Mouse (Mus musculus) forelimb bud, embryonic 11.5 days (tissue): Measurements from ENCODE around the gene Rab13.
A peak's percentile ranks its signal among the peaks of the same experiment; 100 is the strongest.

Experiments used
- DNase-seq: peaks from one replicate; pipeline ENCODE4 v3.0.0-alpha.2; 2012; ENCODE audit warnings: low read depth, low spot score

Rab13 gene

DNA sequence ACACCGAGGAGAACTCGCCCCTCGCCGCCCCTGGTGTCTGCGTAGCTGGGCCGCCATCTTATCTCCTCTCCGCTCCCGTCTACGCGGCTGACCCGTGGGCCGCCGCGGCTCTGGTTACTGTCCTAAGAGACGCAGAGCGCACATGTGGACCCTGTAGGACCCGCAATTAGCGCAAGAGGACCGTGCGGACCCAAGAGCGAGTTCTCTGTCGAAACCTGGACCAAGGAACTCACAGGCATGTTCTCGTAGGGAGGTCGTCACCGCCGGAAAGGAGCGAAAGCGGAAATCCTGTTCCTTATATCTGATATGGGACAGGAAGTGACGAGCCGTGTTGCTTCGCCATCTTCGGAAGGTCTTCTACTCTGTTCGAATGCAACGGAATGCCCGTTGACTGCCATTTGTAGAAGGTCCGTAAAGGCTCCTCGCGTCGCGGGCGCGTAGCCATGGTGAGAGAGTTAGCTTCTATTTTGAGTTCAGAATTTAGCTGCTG, at the start of gene Rab13, which contains the start of gene Rps27:
TSS of gene Rab13 (plus strand) at position 319 of the 490 bp plus-strand sequence.
TSS of gene Rps27 (minus strand) at position 275 of the 490 bp plus-strand sequence.
- peak; percentile 95 for DNase-seq

DNA sequence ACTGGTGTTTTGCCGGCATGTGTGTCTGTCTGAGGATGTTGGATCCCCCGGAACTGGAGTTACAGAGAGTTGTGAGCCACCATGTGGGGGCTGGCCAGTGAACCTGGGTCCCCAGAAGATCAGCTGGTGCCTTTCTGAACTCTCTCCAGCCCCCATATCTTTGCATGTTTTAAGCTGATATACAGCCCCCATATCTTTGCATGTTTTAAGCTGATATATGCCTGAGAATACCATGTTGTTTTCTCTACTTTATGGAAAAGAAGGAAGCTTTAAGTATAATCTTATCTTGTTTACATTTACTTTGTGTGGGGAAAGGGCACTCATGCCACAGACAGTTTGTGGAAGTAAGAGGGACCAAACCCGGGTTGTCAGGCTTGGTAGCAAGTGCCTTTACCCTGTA, 33.9 kb upstream of the Rab13 start:
- no peak for DNase-seq

DNA sequence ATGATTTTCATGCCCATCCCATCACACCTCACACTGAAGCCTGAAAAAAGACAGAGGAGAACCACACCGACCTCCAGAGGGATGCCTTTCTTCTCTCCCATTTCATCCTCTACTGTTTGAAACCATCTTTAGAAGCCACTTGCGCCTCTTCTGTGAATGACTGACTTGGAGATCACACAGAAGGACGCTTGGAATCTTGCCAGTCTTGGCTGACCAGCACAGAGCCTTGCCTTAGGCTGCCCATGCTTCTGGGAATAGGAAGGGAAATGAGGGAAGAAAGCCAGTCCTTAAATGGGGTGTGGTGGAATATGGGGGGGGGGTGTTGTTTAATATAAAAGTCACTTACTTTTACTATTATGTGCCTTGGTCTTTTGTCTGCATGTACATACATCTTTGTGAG, 29.9 kb upstream of the Rab13 start:
- no peak for DNase-seq

DNA sequence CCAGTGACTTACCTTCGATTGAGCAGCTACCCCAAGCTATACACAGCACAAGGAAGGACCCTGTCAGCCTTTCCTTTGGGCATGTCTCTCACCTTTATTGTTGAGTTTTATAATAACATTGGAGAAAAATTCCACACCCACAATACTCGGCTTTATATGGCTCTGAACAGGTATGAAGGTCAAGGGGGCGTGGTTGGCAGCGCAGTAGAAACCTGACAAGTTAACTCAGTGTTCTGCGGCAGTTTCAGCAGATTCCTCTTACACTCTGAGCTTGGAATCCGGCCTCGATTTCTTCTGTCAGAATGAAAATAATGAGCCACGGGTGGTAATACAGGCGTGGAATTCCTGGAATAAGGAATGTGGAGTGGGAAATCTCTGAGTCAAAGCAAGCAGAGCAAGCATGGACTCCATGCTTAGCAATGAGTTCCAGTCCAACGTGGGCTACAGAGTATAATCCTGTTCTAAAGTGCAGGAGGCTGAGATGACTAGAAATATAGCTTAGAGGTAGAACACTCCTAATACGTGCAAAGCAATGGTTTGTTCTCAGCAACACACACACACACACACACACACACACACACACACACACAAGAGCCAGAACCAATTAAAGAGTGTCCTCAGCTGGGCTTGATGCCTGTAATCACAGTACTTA, 22.5 kb upstream of the Rab13 start:
- no peak for DNase-seq

DNA sequence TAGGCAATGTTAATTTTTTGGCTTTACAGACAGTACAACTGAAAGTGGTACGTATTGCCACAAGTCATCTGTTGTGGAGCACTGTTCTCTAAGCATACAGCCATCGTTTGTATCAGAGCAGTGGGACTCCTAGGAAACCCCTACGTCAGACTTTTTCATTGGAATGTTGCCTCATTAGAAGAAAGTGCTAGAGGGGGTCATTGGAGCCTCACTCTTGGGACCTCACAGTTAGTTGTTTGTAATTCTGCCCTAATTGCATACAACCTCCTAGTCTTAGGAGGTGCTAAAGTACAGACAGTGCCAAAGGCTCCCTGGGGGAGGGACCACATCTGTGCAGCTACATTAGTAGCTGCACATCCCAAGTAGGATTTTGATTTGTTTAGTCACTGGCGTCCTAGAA, 18.7 kb upstream of the Rab13 start:
- DNase-seq = peak; percentile 60

DNA sequence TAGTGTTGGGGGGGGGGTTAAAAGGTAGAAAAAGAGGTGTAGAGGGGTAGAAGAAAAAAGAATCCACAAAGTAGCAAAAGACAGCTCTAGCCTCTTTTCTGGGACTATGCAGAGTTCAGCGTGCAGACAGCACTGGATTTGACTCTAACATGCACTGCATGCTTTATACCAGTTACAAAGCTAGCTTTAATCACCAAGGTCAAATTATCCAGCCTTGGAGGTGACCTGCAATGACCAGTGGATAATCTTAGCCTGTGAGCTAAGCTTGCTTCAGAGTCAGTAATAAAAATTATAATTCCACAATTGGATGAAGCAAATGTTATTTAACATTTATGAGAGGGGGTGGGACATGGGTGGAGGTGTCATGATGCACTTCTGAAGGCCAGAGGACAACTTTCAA, 17.9 kb upstream of the Rab13 start:
- DNase-seq = no peak

DNA sequence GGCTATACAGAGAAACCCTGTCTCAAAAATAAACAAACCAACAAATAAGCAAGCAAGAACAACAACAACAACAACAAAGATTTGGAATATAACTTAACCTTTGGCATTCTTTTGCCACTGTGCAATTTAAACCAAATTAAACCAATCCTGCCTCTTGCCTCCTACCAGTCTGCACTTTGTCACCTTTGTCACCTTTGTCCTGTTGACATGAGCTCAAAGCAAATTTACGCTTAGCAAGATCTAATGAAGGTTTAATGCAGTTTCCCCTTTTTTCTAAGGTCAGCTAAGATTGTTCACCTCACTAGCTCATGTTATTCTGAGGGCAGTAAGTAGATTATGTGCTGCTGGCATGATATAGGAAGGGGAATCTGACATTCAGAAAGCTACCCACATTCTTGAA, 15.9 kb upstream of the Rab13 start:
- no peak for DNase-seq

DNA sequence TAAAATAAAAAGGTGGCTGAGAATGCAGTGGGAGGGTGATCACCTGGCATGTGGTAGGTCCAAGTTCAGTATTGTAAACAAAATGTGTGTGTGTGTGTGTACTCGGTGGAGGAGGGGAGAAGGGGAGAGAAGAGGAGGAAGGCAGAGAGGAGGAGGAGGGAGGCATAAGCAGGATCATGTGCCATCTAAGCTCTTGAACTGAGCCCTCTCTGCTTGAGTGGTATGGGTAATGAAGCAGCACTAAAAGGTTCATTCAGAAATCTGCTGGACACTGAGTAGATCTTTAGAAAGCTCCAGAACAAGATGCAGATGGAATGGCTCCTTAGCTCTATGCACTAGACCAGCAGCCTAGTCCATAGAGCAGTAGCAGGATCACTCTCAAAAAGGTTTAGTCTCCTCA, 10.6 kb upstream of the Rab13 start:
- no peak for DNase-seq

DNA sequence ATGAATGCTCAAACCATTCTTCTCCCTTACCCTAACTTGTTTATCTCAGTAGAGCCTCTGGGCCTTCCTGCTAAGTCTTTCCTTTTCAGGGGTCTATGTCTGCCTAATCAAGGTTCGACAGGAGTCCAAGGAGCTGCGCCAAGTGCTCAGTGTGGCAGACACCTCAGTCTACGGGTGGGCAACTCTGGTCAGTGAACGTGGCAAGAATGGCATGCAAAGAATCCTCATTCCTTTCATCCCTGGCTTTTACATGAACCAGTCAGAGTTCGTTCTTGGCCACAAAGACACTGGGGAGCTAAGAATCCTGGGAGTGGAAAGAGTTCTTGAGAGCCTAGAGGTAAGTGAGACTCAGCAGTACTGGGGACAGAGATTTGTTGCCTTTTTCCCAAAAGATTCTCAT, 9.9 kb upstream of the Rab13 start:
- no peak for DNase-seq

DNA sequence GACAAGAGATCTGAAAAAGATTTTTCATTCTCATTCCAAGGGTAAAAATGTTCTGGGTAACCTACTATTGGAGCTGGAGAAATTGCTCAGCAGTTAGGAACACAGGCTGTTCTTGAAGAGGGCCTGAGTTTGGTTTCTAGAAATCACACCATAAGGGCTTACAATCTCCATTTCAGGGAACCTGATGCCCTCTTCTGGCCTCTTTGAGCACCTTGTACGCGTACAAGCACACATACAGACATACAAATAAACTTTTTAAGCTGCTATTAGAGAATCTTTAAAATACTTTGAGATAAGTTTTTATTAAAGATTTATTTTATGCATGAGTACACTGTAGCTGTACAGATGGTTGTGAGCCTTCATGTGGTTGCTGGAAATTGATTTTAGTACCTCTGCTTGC, 8.9 kb upstream of the Rab13 start:
- DNase-seq = no peak

DNA sequence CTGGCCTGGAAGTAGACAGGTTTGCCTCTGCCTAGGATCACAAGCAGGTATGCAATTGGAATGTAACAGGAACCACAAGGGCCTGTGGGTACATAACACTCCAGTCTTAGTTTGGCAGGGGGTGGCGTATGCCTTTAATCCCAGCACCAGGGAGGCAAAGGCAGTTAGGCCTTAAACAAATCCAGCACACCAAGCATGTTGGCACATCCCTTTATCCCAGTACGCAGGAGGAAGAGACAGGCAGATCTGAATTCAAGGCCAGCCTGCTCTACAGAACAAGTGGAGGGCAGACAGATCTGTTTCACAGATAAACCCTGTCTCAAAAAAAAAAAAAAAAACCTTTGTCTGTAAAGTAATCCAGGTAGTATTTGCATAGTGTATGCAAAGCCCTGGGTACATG, 4.8 kb upstream of the Rab13 start:
- DNase-seq = no peak

DNA sequence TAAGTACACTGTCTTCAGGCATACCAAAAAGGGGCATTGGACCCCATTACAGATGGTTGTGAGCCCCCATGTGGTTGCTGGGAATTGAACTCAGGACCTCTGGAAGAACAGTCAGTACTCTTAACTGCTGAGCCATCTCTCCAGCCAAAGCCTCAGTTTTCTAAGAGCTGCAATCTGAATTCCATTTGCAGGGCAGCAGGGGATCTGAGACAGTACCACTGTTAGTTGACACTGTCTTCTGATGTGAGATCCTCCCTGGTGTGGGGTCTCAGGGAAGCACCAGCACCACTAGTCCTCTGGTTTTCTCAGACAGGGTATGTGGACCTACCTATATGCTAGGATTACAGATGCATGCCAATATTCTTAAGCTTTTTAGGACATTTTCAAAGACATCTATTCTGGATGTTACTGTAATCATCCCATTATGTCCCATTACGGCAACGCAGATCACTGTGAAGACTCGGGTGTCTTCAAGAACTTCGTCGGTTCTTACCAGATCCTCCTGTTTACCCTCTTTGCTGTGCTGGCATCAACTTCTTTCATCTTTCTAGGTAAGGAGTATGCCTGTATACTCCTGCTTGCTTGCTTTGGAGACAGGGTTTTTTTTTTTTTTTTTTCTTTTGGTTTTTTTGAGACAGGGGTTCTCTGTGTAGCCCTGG, 3.5 kb upstream of the Rab13 start:
- no peak for DNase-seq

DNA sequence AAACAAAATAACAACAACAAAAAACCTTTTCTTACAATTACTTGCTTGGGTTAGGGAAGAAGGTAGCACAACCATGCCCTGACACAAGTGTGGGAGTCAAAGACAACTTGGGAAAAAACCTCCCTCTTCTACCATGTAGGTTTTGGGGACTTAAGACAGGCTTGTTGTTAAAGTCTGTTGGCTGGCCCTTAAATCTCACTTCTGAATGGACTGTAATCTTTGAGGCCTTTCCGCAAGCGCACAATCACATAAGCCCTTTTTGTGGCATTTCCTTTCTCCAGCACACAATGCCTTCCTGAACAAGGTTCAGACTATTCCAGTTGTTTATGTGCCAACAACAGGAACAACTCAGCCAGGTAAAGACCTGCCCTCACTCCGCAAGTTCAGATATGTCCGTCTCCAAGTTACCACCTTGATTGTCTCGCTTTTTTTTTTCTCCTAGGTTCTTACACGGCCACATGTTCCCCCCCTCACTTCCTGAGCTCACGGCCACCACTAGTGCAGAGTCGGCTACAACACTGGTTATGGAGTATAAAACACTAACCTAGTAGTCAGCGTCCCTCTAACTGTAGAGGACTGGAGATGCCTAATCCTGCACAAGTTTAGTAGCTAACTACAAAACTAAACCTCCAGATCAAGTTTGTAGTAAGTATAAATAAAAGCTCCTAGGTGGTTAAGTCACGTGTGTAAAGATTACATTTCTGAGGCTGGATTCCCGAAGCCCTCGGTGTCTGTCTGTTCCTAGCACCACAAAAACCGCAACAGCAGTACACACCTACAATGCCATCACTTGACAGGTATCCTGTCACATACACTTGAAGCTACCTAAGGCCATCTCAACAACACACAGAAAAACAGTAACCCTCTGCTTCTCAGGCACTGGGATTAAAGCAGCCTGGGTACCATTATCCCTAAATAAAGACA, 1.8 kb upstream of the Rab13 start:
- DNase-seq = no peak

DNA sequence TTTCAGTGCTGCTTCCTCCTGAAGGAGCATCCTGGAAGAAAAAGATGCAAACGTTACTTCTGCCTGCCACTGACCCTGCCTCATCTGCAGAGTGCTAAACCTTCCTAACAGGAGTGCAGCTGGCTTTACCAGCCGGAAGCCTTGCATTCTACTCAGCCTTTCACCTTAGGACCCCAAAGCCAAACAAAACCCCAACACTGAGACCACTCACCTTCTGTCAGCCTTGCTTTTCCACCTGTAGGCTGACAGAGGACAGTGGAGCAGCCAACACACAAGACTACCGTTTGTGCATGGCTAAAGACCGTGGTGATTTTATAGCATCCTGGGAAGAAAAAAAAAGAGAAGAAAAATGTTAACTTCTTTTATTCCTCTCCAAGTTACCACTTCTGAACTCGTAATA, 772 bp upstream of the Rab13 start:
- DNase-seq = no peak

DNA sequence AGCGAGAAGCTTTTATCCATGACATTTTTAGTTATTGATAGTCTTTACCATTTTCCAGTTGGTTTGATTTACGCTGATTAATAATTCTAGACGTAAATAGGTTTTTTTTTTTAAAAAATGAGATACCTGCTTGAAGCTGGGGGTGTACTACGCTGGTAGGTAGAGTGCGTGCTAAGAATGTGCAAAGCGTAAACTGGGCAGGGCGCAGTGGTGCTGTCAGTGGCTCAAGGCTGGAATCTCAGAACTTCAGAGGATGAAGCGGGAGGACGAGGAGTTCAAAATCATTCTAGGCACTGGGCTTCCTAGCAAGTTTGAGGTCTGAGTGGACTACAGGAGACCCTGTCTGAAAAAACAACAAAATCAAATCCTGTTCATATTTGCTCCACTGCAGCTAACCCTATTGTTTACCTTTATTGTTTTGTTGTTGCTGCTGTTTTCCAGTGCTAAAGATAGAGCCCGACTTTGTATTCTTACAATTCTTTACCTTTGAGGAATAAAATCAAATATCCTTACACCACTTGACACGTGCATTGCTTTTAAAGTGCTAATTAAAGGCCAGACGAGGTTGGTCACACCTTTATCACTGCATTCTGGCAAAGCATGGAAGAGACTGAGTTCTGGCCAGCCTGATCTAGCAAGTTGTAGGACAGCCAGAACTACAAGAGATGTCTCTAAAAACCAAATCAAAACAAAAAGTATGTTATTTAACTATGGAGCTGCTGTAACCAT, 625 bp downstream of the Rab13 start:
- no peak for DNase-seq

DNA sequence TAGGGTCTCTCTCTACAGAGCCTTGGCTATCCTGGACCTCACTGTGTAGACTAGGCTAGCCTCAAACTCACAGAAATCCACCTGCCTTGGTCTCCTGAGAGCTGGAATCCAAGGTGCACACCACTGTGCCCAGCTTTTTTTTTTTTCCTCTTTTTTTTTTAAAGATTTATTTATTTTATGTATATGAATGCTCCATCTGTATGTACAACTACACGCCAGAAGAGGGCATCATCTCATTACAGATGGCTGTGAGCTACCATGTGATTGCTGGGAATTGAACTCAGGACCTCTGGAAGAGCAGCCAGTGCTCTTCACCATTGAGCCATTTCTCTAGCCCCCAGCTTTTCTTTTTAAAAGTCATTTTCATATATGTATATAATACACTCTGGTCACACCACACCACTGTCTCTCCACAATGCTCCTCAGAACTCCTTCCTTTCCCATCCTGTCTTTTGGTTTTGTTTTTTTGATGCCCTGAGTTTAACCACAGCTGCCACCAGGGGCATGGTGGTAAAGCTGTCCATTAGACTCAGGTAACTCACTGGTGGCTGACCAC, 2.4 kb downstream of the Rab13 start:
- no peak for DNase-seq

DNA sequence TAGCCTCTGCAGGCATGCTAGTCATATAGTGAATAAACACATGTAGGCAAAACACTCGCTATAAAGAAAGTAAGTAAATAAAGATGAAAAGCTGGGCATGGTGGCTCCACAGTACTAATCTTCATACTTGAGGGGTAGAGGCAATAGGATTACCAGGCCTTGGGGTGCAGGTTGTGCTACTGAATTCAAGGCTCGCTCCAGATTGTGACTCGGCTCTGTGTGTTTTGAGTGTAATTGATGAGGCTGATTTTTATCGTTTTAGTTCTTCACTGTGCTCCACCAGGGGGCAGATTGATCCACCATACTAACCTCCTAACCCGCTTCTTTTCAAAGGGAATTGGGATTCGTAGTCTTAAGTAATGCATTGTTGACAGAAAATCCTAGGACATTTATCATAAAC, 6.6 kb downstream of the Rab13 start:
- peak; percentile 75 for DNase-seq

DNA sequence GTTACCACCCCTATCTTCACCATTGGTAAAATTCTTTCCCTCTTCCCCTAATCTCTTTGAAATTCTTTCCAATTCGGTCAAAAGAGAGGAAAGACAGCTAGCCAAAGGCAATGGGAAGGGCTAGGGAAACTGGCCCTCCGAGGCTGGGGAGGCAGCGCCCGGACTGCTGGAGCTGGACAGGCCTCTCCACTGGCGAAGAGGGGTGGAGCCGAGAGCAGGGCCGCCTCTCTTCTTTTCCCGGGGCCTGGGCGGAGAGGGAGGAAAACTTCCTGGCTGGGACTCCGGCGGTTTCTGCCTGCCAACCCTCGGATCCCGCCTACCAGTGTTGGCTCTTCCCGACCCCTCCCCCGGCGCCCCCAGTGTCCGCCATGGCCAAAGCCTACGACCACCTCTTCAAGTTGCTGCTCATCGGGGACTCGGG, 7.0 kb downstream of the Rab13 start:
- DNase-seq = peak; percentile 47

DNA sequence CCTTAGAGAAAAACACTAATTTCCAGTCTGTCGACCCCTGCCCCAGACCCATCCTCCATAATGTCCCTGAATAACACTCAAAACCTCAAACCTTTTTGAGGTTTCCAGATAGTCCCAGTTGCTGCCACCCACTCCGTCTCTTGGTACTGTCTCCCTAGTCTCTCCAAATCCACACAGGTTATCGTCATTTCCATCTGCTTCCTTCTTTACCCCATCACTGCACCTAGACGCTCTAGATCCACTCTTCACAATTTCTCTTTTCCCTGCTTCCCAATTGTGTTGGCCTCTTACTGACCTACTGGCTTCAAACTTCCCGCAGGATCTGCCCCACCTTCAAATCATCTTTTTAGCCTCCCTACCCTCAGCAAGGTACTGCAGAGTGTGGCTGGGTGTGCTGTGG, 7.6 kb downstream of the Rab13 start:
- no peak for DNase-seq

DNA sequence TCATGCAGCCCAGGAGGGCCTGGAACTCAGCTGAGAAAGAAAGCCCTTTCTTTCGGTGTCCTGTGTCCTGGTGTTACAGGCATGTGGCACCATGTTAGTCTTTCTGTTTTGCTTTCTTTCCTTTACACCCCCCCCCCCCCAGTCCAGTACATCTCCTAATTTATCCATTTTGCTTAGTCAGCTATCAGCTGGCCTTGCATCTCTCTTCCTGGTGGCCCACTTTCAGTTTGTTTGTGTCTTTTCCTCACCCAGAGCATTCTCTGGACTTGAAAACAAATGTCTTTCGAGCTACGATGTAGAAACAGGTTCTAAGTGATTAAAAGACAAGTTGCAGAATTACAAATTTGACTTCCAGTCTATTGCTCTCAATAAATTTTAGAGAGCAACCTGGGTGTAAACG, 9.0 kb downstream of the Rab13 start:
- DNase-seq = no peak

DNA sequence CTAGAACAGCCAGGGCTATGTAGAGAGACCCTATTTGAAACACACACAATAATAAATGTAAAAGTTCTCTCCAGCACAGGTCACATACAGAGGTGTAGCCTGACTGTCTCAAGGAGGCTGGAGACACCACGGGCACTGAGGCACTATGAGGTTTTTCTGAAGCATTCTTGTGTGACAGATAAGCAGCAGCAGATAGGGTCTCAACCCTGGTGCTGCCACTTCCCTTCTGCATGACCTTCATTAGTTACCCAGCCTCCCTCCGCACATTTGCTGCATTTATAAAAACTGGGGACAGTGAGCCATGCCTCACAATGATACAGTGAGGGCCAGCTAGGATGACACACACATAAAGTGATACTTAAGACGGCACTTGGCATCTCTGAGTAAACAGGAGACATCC, 9.4 kb downstream of the Rab13 start:
- DNase-seq = no peak
